Mouse (Mus musculus) lung, adult 2 months (tissue): ENCODE results near the gene Esrrg.

Experiments used
- CTCF ChIP-seq: fragments of 200-500 bp; IDR thresholded peaks from 2 replicates; pipeline ENCODE4 v1.5.1; 2011; ENCODE audit warnings: mild to moderate bottlenecking, low read length, control low read depth; ENCODE audit not compliant: insufficient read depth
- POLR2A ChIP-seq: fragments of 200-500 bp; IDR thresholded peaks from 2 replicates; pipeline ENCODE4 v1.6.1; 2011; ENCODE audit warnings: low read depth, mild to moderate bottlenecking, control low read depth, low read length, borderline replicate concordance; ENCODE audit errors: extremely low read depth

DNA sequence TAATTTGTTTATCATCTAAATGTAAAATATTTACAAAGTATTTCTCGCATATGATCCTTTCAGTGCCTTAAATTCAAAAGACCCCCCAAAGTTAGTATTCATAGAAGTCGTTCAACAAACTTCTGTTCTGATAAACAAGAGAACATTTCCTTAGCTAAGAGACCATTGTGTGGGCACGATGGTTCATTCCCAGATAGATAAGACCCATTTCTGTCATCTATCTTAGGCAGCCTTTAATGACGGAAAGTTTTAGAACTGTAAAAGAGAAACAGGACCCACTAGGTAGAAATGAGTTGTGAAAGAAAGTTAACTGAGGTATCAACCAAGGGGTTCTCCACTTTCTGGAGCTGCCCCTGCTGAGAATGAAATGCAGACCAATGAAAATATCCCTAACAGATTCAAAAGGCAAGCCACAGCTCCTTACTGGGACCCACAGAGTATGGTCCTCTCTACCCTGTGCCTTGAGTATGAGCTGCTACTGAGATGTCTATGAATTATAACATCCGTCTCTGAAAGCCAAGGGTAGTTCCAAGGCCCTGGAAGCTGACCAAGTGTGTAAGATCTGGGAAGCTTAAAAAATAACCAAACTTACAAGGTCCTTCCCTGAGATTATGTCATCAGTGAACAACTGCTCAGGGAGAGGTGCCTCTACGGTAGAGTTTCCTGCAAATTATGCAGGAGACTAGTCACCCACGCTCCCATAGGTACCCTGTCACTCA, 548.8 kb downstream of the Esrrg start:
- TF ChIP-seq POLR2A (no peak), CTCF (no peak)
